Mouse (Mus musculus): ENCODE measurements around the gene Wdr25.

The Wdr25 gene

DNA sequence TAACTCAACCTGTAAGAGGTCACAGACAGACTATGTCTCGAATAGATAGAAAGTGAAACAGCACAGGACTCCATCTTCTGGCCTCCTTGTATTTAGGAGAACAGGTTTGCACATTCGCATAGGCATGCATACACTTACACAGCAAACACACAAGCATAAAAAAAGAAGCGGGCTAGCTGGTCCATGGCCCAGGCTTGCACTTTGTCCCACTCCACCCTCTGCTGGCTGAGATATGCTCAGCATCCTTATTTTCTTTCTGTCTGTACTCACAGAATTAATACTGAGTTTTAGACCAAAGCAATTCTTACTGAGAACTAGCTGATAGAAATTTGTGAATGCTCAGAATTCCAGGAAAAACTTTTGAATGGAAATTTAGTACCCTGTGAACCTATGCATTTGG lies 2.6 kb downstream of the Wdr25 start:
- no peak for DNase-seq (ENCODE audit: low spot score)

DNA sequence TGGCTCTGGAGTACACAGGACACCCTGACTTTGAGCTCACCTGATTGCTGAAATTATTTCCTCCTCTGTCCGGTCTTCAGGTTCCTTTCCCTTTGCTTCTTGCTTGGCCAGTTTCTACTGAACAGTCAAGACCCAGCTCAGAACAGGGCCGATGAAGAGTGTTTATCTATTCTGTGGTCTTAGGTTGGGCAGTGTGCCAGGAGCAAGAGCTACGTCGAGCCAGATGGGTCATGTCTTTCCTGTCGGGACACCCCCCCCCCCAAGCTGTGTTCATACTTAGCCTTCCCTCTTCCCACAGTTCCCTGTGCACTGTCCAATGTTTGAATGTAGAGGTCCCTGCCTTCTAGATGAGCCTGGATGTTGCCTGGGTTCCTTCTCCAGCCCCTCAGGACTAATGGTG lies 7.9 kb downstream of the Wdr25 start:
- DNase-seq (ENCODE audit: low spot score), result no peak

- peak; percentile 72 for DNase-seq (ENCODE audit: low spot score)
Measured at GRCm38 (mm10) chr12:108902940-108903339, 9.5 kb downstream of the Wdr25 start.

DNA sequence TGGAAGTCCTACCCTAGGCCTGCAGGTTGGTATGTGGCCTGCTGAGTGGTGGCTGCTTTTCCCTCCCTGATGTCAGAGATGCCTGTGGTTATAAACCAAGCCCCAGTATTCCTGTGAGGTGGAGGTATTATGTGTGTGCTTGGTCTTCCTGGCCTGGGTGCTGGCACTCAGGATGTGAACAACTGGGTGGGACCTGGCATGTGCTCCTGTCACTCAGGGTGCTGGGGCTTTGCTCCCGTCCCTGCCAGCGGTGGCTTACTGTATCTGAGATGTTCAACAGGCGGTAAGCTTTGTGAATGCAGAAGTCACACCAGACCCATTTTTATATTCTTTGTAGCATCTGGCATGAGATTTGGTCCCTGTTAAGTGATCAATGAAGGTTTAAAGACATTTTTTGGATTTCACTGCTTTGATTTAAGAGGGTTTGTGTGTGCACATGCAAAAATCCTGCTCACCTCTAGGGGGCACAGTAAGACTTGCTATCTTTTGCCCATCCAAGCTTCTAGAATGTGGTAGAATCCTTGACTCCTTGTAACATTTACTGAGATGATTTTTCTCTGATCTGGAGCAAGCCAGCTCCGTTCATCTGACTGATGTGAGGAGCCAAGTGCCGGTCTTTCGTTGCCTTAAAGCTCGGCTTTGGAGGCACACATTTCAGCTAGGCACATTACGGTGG lies 10.3 kb downstream of the Wdr25 start:
- peak; percentile 81 for DNase-seq (ENCODE audit: low spot score)

DNA sequence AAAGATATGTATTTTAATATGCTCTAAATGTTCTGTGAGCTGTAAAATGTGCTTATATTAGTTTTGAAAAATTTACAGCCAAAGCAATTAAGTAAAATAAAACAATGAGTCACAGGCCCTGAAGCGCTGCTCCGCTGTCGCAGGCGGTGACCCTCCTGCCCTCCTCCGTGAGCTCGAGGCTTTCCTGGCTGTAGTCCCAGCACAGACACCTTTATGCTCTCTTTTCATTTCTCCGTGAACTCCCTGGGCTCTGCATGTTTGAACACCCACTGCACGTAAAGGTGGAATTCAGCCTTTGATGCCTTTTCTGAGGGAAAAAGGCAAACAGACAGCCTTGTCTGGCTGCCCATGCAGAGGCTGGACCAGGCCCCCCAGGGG lies 10.8 kb downstream of the Wdr25 start:
- no peak for DNase-seq (ENCODE audit: low spot score)

GRCm38 (mm10) chr12:108905620-108906302 lies 12.3 kb downstream of the Wdr25 start:
- DNase-seq (ENCODE audit: low spot score), result no peak

DNA sequence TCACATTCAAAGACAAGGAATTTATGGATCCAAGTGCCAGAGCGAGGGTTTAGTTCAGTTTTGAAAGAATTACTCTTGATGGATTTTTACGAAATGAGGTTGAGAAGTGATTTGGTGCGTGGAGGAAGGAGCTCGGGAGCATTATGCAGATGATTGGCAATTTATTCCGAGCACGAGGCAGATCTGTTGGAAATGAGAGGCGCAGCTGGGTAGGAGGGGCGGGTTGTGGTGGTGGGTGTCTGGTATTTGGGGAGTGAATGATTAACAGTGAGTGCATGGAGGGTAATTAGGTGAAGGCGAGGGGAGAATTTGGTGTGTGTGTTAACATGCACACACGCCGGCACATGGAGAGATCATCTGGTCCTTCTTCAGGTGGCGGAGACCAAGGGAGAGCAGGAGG lies 13.0 kb downstream of the Wdr25 start:
- no peak for DNase-seq (ENCODE audit: low spot score)

- no peak for DNase-seq (ENCODE audit: low spot score)
Measured at GRCm38 (mm10) chr12:108909846-108910433, 16.5 kb downstream of the Wdr25 start.

GRCm38 (mm10) chr12:108912442-108912841 lies 19.0 kb downstream of the Wdr25 start:
- DNase-seq (ENCODE audit: low spot score), result no peak

- DNase-seq (ENCODE audit: low spot score), result no peak
Measured at GRCm38 (mm10) chr12:108914198-108914597, 20.8 kb downstream of the Wdr25 start.

DNA sequence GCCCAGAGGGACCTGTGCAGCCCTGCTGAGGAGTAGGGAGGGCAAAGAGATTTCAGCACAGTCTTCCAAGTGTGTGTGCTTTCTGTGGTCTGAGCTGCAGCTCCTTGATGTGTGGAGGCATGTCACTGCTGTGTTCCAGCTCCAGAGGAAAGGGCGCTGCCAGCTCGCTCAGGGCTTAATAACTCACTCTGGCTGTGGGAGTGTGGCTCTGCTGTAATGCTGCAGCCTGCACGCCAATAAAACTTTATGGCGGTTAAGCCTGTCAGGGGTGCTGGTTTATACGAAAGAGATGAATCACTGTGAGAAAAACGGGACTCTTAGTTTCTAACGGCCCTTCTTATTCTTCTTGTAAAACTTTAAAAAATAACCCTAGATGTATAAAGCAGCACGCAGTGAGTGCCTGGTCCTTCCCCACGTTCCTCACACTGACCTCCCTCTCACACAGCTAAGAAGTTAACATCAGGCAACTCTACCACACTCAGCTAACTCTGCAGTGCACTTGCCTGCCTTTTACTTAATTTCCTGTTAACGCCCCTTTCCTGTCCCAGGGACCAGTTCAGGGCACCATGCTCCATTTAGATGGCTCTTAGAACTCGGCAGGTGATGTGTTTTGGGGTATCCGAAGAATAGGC lies 21.4 kb downstream of the Wdr25 start:
- peak; percentile 38 for DNase-seq (ENCODE audit: low spot score)

DNA sequence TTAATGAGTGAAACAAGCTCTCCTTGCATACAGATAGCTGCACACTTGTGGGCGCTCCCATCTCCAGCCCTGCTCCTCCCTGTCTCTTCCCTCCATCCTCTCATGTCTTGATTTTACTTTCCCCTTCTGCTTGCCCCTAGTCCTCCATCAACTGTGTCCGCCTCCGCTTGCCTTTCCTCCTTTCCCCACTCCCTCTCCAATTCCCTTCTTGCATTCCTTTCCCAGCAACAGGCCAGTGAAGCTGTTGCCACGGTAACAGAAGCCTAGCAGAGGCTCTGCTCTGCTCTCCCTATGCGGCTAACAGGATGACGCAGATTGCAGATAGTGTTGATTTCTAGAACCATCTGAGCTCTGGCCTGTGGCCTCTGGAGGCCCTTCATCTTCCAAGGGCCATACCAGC lies 22.5 kb downstream of the Wdr25 start:
- DNase-seq (ENCODE audit: low spot score), result peak; percentile 82

DNA sequence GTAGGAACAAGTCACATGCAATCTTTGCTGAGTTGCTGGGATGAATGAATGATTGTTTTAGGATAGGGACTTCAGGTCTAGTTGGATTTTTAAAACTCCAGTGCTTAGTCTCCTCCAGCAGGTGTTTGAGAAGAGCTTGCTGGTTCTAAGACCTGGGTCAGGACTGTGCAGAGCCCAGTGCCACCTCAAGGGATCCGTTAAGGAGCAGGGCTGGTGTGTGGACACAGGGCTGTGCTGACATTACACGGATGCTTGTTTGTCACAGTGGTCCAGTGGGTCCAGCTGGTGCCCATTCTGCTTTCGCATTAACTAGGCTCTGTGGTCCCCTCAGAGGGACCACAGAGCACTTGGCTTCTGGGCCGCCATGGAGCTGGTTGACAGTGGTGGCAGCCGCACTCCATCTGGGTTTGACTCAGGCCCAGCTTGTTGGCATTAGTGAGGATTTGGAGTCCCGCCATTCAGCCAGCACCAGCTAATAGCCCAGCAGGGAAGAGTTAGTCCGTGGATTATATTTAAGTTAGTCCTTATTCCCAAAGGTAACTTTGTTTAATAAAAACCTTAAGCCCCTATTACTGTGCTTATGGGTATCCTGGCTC lies 23.1 kb downstream of the Wdr25 start:
- DNase-seq (ENCODE audit: low spot score), result no peak

DNA sequence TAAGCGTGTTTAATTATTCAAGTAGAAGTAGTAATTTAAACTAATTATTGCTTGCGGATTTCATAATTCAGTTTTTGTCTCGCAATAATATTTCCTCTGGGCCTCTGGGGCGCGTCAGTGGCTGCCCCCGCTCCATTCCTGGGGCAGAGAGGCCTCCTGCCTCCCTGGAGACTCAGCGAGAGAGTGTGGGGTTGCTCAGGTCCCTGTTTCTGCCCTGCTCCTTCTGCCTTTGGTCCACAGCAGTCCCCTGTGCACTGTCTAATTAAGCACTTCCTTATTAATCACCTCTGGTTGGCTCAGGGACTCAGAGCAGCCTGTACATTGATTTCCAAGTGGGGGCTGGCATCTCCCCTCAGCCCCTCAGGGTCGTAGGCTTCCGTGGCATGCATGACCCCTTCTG lies 24.1 kb downstream of the Wdr25 start:
- DNase-seq (ENCODE audit: low spot score), result no peak

DNA sequence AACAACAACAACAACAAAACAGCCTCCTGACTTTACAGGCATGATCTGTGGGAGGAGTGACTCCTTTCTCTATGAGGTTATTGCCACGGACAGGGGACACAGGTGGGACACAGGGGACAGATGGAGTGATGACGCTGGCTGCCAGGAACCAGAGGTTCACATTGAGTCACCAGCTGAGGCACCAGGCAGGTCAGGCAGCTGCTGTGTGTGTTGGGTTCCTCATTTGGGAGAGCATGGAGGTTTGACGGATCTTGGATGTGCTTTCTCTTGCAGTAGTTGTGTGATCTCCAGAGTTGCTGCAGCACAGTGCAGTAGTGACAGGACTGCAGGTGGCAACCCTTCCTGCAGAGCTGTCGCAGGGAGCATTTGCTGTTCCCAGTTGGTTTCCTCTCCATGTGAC lies 25.3 kb downstream of the Wdr25 start:
- no peak for DNase-seq (ENCODE audit: low spot score)

DNA sequence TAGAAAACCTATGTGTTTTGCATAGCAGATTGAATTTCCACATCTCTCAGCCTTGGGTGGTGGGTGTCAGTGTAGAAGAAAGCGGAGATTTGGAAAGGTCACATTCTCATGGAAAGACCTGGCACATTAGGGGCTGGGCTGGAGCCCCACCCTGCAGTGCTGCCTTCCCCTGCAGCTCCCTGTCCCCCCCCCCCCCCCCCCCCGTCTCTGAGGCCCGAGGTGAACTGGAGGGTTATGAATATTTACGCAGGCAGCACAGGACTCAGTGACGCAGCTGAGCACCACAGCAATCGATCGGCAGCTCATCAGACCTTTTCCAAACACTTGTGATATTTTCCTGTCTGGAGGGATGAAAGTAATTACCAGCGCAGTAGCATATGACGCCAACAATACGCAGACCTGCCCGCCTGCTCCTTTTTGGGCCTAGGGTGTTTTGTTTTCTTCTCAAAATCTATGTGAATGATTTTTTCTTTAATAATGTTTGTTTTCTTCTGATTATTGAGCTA lies 33.2 kb downstream of the Wdr25 start:
- DNase-seq (ENCODE audit: low spot score), result no peak

DNA sequence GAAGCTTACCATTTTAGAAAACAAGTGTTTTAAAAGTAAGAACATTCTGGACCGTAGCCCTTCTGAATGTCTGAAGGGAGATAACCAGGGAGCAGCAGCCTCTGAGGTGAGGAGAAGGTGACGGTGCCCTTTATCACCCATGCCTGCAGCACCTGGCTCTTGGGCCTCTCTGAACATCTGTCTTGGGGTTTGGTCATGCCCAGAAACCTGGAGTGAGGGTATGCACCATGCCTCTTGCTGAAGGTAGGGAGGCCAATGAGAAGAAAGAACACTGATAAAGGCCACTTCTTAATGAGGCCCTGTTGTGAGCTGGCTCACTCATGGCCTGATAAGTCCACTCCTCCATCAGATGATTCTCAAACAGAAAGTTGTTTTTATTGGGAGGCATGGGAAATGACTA lies 34.8 kb downstream of the Wdr25 start:
- no peak for DNase-seq (ENCODE audit: low spot score)

- no peak for DNase-seq (ENCODE audit: low spot score)
Measured at GRCm38 (mm10) chr12:108929475-108929874, 36.0 kb downstream of the Wdr25 start.

- DNase-seq (ENCODE audit: low spot score), result no peak
Measured at GRCm38 (mm10) chr12:108931341-108932053, 38.1 kb downstream of the Wdr25 start.

DNA sequence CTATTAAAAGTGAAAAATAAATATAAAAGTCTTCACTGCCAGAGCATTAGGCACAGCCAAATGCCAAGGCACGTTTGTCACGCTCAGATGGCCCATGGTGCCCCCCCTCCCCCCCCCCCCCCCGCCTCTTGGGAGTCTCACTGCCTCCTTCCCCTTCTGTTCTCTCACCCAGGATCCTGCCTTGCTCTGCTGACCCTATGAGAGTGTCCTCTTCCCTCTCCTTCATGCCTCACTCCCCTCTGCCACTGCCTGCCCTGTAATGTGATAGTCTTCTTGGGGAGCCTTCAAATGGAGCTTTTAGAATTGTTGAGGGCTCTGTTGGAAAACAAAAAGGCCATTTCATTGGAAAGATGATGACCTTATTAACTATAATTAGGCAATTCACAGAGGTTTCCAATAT lies 38.7 kb downstream of the Wdr25 start:
- no peak for DNase-seq (ENCODE audit: low spot score)

GRCm38 (mm10) chr12:108934231-108934630 lies 40.8 kb downstream of the Wdr25 start:
- DNase-seq (ENCODE audit: low spot score), result no peak

- no peak for DNase-seq (ENCODE audit: low spot score)
Measured at GRCm38 (mm10) chr12:108936834-108937233, 43.4 kb downstream of the Wdr25 start.
